Mouse (Mus musculus) embryo, embryonic 11.5 days (tissue): ENCODE measurements around the gene Cdyl2.

Source experiments
- DNase-seq: peaks from one replicate; pipeline ENCODE4 v3.0.0-alpha.2; 2012; ENCODE audit warnings: low read depth, low spot score

Cdyl2 gene

DNA sequence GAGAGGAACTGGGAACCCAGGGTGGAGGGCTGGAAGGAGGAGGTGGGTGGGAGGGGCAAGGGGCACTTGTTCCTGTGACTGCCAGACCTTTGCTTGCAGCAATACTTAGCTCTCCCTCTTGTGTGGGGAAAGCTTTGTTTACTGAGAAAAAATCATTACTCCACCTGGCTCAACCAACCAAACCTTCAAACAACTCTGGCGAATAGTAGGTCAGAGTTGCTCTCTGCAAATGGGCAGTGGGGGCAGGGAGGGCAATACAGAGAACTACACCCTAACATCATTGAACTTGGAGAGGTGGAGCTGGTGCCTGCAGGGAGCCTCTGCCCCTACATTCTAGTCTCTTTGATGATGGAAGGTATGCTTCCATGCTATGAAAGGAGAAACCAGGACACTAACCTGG lies 192.7 kb downstream of the Cdyl2 start:
- no peak for DNase-seq

DNA sequence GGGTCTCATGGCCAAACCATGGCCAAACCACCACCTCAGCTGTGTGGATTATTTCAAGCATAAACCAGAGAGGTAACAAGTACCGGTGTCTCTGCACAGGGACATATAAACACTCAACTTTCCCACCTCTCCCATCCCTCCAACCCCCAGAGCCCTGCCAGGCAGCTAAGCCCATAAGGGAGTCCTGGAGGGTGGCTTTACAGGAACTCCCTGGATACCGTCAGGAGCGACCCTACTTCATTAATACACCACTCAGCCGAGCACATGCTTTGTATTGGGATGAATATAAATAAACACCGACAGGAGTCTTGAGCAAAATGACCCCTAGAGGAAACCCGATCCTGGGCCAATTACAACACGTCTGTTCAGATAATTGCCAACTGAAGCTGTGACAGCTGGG lies 194.0 kb downstream of the Cdyl2 start:
- DNase-seq: no peak

DNA sequence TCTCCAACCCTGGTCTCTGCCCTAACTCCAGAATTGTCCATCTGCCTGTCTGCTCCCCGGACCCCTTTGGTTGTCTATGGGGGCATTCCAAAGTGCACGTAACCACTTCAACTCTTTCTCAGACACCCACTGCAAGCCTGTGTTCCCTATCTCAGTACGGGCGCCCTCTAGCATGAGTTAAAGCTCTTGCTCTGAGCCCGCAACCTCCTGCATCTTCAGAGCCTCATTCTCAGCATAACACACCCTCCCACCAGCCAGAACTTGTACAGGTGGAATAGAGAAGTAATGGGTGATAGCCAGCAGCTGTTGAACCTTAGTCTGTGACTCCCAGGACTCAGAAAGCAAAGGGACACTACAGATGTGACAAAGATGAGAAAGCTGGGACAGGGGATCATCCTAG lies 196.0 kb downstream of the Cdyl2 start:
- no peak for DNase-seq

DNA sequence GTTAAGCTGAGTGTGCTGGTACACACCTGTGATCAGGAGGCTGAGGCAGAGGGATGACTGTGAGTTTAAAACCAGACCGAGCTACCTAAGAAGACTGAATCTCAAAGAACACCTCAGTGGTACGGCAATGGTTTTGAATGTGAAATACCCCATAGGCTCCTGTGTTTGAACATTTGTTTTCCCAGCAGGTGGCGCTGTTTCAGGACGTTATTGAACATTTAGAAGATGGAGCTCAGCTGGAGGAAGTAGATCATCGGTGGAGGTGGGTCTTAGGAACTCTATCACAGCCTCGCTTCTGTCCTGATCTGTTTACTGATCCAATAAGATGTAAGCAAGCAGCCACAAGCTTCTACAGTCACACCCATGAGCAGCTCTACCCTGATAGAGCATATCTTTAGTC lies 199.7 kb downstream of the Cdyl2 start:
- DNase-seq: no peak

DNA sequence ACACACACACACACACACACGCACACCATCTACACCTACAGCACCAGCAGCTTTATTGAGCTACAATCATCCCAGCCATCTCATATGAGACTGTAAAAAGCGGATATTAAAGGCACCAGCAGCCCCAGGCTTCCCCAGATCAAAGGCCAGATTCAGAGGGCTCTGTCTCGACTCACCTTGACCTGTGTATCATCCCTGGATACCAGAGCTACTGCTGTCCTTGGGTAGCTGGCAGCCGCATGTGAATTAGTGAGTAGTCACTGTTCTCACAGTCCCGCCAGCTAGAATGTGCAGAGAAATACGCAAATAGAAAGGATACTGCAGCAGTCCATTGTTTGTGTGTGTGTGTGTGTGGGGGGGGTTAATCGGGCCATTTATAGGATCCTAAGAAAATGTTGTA lies 204.1 kb downstream of the Cdyl2 start:
- DNase-seq: no peak

DNA sequence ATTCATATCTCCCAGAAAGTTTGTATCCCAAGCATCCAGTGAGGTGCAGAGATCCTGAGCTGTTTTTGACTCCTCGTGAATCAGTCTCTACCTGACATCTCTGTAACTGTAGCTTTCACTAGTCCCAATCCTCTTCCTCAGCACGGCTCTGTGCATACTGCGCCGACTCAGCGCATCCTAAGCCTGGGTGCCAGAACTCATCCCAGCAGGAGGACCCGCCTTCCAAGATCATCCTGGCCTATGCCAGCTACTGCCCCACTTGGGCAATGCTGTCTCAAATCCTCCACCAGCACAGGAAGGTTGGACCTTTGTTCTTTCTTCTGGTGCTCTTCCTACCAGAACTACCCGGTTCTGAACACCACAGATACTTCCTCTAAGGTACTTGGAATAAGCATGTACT lies 207.9 kb downstream of the Cdyl2 start:
- DNase-seq: no peak
